Mouse (Mus musculus): ENCODE measurements around the gene Adgrl4. TPM values are rescaled to one million over a fixed set of nuclear protein-coding genes. Genes with fewer than 3 reads are reported as not detected.
A peak's percentile ranks its signal among the peaks of the same experiment; 100 is the strongest.

Adgrl4 gene
- polyA plus RNA-seq (2015; fragmentation: Nextera tagmentation; extraction: Ambion mirVana): 14.0 and 15.0 TPM in 2 replicates

- 3% methylated on average over 17 of the region's 17 CpGs for WGBS
- Histone ChIP-seq H3K27ac (no peak within 1 kb of the TSS), H3K4me1 (no peaks in the 10 kb centered on the region), H3K4me3 (peak within 1 kb of the TSS; percentile 18), H3K4me2 (peak within 1 kb of the TSS; percentile 39), H3K9ac (no peak within 1 kb of the TSS), H3K27me3 (replicated peaks) (no peaks in the 10 kb centered on the region), H3K36me3 (replicated peaks) (no peaks in the 10 kb centered on the region), H3K9me3 (no peaks in the 10 kb centered on the region)
- peak; percentile 54 for ATAC-seq (replicated peaks)
These were observed at the start of gene Adgrl4 for GRCm38 (mm10) chr3:151437693-151438092. Adgrl4 (plus strand) TSS chr3:151437887.

DNA sequence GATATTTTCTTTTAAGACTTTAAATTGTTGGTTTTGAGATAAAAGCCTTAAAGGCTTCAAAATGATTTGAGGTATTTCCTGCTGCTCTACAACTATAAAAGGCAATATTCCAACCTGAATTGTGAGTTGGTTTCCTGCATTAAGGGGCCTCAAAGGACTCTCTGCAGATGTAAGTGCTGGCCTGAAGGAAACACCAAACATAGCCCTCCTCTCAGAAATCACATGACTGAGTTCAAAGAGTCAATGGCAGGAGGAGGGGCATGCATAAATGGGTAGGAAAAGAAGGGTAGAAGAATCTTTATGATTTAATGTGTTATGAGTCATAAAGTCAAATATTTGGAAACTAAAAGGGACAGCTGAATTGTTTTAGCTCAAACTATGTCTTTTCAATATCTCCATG is 46.8 kb upstream of the Adgrl4 start:
- ATAC-seq (replicated peaks): no peak
- Histone ChIP-seq H3K27ac (no peak overlapping the region), H3K9me3 (no peaks in the 10 kb centered on the region)

GRCm38 (mm10) chr3:151392891-151393290 is 44.8 kb upstream of the Adgrl4 start:
- Histone ChIP-seq H3K4me3 (no peak overlapping the region), H3K36me3 (replicated peaks) (no peaks in the 10 kb centered on the region), H3K27ac (no peak overlapping the region), H3K9ac (no peak overlapping the region), H3K27me3 (replicated peaks) (no peaks in the 10 kb centered on the region), H3K4me1 (no peaks in the 10 kb centered on the region), H3K4me2 (no peak overlapping the region), H3K9me3 (no peaks in the 10 kb centered on the region)
- WGBS: 90% methylated on average over 4 of the region's 4 CpGs
- no peak for ATAC-seq (replicated peaks)

More for the DNA sequence above, 46.8 kb upstream of the Adgrl4 start:
- no peaks in the 10 kb centered on the region for H3K27me3 ChIP-seq (replicated peaks)
- H3K4me1 ChIP-seq: no peaks in the 10 kb centered on the region
- no peaks in the 10 kb centered on the region for H3K36me3 ChIP-seq (replicated peaks)
- H3K4me2 ChIP-seq: no peak overlapping the region
- no peak overlapping the region for H3K4me3 ChIP-seq
- no peak overlapping the region for H3K9ac ChIP-seq

GRCm38 (mm10) chr3:151393330-151393729 is 44.4 kb upstream of the Adgrl4 start:
- Histone ChIP-seq H3K36me3 (replicated peaks) (no peaks in the 10 kb centered on the region), H3K4me1 (no peaks in the 10 kb centered on the region), H3K9me3 (no peaks in the 10 kb centered on the region), H3K27ac (no peak overlapping the region), H3K9ac (no peak overlapping the region), H3K4me3 (no peak overlapping the region), H3K27me3 (replicated peaks) (no peaks in the 10 kb centered on the region), H3K4me2 (no peak overlapping the region)
- ATAC-seq (replicated peaks): no peak
- WGBS: 98% methylated on average over 1 of the region's 1 CpGs

DNA sequence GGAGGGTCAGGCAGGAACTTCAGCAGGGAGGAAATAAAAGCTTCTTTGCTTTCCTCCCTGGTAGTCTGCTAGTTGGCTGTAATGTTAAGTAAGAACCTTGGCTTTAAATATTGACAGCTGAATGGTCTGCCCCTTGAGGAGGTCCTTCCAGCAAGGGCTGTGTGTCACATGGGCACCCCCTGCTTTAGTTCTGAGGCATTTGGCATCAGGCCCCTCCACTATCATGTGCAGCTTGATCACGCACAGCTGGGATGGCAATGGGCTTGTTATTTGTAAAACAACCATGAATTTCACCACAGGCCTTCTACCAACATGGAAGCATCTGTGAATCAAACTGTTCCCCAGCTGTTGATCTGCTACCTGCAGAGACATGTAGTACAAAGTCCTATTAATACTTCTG is 38.4 kb upstream of the Adgrl4 start:
- ATAC-seq (replicated peaks): no peak
- no peaks in the 10 kb centered on the region for H3K9me3 ChIP-seq

GRCm38 (mm10) chr3:151411031-151411430 is 26.7 kb upstream of the Adgrl4 start:
- H3K9ac ChIP-seq: no peak overlapping the region
- ATAC-seq (replicated peaks): no peak
- H3K36me3 ChIP-seq (replicated peaks): no peaks in the 10 kb centered on the region
- no peak overlapping the region for H3K27ac ChIP-seq
- H3K4me1 ChIP-seq: no peaks in the 10 kb centered on the region
- WGBS: 79% methylated on average over 2 of the region's 2 CpGs
- H3K4me2 ChIP-seq: no peak overlapping the region
- no peak overlapping the region for H3K4me3 ChIP-seq
- no peaks in the 10 kb centered on the region for H3K27me3 ChIP-seq (replicated peaks)
- no peaks in the 10 kb centered on the region for H3K9me3 ChIP-seq

More for the DNA sequence above, 38.4 kb upstream of the Adgrl4 start:
- Histone ChIP-seq H3K4me3 (no peak overlapping the region), H3K4me1 (no peaks in the 10 kb centered on the region), H3K27me3 (replicated peaks) (no peaks in the 10 kb centered on the region), H3K27ac (no peak overlapping the region), H3K4me2 (no peak overlapping the region), H3K36me3 (replicated peaks) (no peaks in the 10 kb centered on the region), H3K9ac (no peak overlapping the region)
- 81% methylated on average over 1 of the region's 1 CpGs for WGBS

DNA sequence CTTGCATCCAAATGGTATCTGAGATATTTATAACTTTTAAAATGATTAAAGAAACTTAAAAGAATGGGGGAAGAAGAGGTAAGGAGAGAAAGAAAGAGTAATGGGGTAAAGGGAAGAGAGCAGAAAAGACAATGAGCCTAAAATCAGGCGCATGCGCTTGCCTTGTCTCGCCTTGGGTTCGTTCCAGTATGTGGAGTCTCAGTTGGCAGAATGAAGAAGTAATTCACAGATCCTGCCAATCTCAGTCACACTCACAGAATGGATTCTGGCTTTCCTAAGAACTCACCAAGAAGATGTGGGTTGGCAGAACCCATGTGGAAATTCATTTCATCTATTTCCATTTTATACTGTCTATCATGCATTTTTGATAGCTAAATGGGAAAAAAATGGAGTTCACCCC is 26.2 kb upstream of the Adgrl4 start:
- Histone ChIP-seq H3K27ac (no peak overlapping the region), H3K4me3 (no peak overlapping the region), H3K36me3 (replicated peaks) (no peaks in the 10 kb centered on the region), H3K4me1 (no peaks in the 10 kb centered on the region), H3K4me2 (no peak overlapping the region), H3K27me3 (replicated peaks) (no peaks in the 10 kb centered on the region), H3K9me3 (no peaks in the 10 kb centered on the region), H3K9ac (no peak overlapping the region)
- 91% methylated on average over 4 of the region's 4 CpGs for WGBS
- ATAC-seq (replicated peaks): no peak

- Histone ChIP-seq H3K4me2 (no peak overlapping the region), H3K36me3 (replicated peaks) (no peaks in the 10 kb centered on the region), H3K27ac (no peak overlapping the region), H3K27me3 (replicated peaks) (no peaks in the 10 kb centered on the region), H3K9me3 (no peaks in the 10 kb centered on the region), H3K4me3 (no peak overlapping the region), H3K9ac (no peak overlapping the region), H3K4me1 (no peaks in the 10 kb centered on the region)
- ATAC-seq (replicated peaks): no peak
These were observed 20.8 kb upstream of the Adgrl4 start for GRCm38 (mm10) chr3:151416931-151417330.

GRCm38 (mm10) chr3:151417688-151418572 is 19.8 kb upstream of the Adgrl4 start:
- Histone ChIP-seq H3K4me3 (no peak overlapping the region), H3K4me2 (0 out of 2 replicates have a peak overlapping the region, but pooled peaks have one; percentile 6), H3K27ac (no peak overlapping the region), H3K9ac (no peak overlapping the region), H3K9me3 (no peaks in the 10 kb centered on the region), H3K4me1 (no peaks in the 10 kb centered on the region), H3K27me3 (replicated peaks) (no peaks in the 10 kb centered on the region), H3K36me3 (replicated peaks) (no peaks in the 10 kb centered on the region)
- no peak for ATAC-seq (replicated peaks)
- 59% methylated on average over 12 of the region's 12 CpGs for WGBS

GRCm38 (mm10) chr3:151424326-151425207 is 13.1 kb upstream of the Adgrl4 start:
- Histone ChIP-seq H3K4me1 (no peaks in the 10 kb centered on the region), H3K9me3 (no peaks in the 10 kb centered on the region), H3K4me2 (no peak overlapping the region), H3K27ac (no peak overlapping the region), H3K36me3 (replicated peaks) (no peaks in the 10 kb centered on the region), H3K27me3 (replicated peaks) (no peaks in the 10 kb centered on the region), H3K4me3 (no peak overlapping the region), H3K9ac (no peak overlapping the region)
- WGBS: 84% methylated on average over 9 of the region's 9 CpGs
- ATAC-seq (replicated peaks): no peak

- no peaks in the 10 kb centered on the region for H3K4me1 ChIP-seq
- ATAC-seq (replicated peaks): no peak
- no peaks in the 10 kb centered on the region for H3K27me3 ChIP-seq (replicated peaks)
- no peaks in the 10 kb centered on the region for H3K36me3 ChIP-seq (replicated peaks)
- H3K4me2 ChIP-seq: no peak overlapping the region
- no peak overlapping the region for H3K27ac ChIP-seq
- 94% methylated on average over 3 of the region's 3 CpGs for WGBS
- no peaks in the 10 kb centered on the region for H3K9me3 ChIP-seq
- H3K9ac ChIP-seq: no peak overlapping the region
- H3K4me3 ChIP-seq: no peak overlapping the region
These were observed 7.6 kb upstream of the Adgrl4 start for GRCm38 (mm10) chr3:151430106-151430505.

- Histone ChIP-seq H3K4me2 (no peak overlapping the region), H3K27ac (no peak overlapping the region), H3K4me1 (no peaks in the 10 kb centered on the region), H3K9me3 (no peaks in the 10 kb centered on the region), H3K4me3 (no peak overlapping the region), H3K27me3 (replicated peaks) (no peaks in the 10 kb centered on the region), H3K36me3 (replicated peaks) (no peaks in the 10 kb centered on the region), H3K9ac (no peak overlapping the region)
- WGBS: 80% methylated on average over 2 of the region's 2 CpGs
- ATAC-seq (replicated peaks): no peak
These were observed 6.2 kb upstream of the Adgrl4 start for GRCm38 (mm10) chr3:151431507-151431906.

Data from midbrain, embryonic 15.5 days (tissue).